Mouse (Mus musculus): Measurements from ENCODE around the gene Ptprn2. TPM values are rescaled to one million over a fixed set of nuclear protein-coding genes. Genes with fewer than 3 reads are reported as not detected.

Gene Ptprn2
- polyA plus RNA-seq, 1 experiment from 2014 or later: 0.05 TPM

GRCm38 (mm10) chr12:116856307-116856706 lies 370.8 kb downstream of the Ptprn2 start:
- H3K4me3 ChIP-seq (replicated peaks): no peak overlapping the region
- H3K4me2 ChIP-seq: no peak overlapping the region
- H3K27me3 ChIP-seq: no peaks in the 10 kb centered on the region
- no peaks in the 10 kb centered on the region for H3K9me3 ChIP-seq (replicated peaks)
- WGBS (ENCODE audit: insufficient replicate concordance): 57% methylated on average over 7 of the region's 7 CpGs
- no peak overlapping the region for H3K9ac ChIP-seq
- ATAC-seq (ENCODE audit: low read depth): no peak
- H3K36me3 ChIP-seq: no peaks in the 10 kb centered on the region
- DNase-seq: no peak
- H3K4me1 ChIP-seq (replicated peaks): no peaks in the 10 kb centered on the region
- no peak overlapping the region for H3K27ac ChIP-seq

- no peak overlapping the region for H3K9ac ChIP-seq
- no peaks in the 10 kb centered on the region for H3K9me3 ChIP-seq (replicated peaks)
- H3K36me3 ChIP-seq: no peaks in the 10 kb centered on the region
- DNase-seq: no peak
- H3K4me2 ChIP-seq: no peak overlapping the region
- no peak overlapping the region for H3K27ac ChIP-seq
- H3K27me3 ChIP-seq: no peaks in the 10 kb centered on the region
- ATAC-seq (ENCODE audit: low read depth): no peak
- no peaks in the 10 kb centered on the region for H3K4me1 ChIP-seq (replicated peaks)
- H3K4me3 ChIP-seq (replicated peaks): no peak overlapping the region
- 68% methylated on average over 4 of the region's 4 CpGs for WGBS (ENCODE audit: insufficient replicate concordance)
Measured at GRCm38 (mm10) chr12:116861360-116862017, 376.0 kb downstream of the Ptprn2 start.

- no peaks in the 10 kb centered on the region for H3K36me3 ChIP-seq
- DNase-seq (no peak), ATAC-seq (ENCODE audit: low read depth) (no peak)
- no peaks in the 10 kb centered on the region for H3K9me3 ChIP-seq (replicated peaks)
- no peak overlapping the region for H3K4me2 ChIP-seq
- H3K4me1 ChIP-seq (replicated peaks): no peaks in the 10 kb centered on the region
- no peak overlapping the region for H3K27ac ChIP-seq
- H3K9ac ChIP-seq: no peak overlapping the region
- no peaks in the 10 kb centered on the region for H3K27me3 ChIP-seq
- no peak overlapping the region for H3K4me3 ChIP-seq (replicated peaks)
- 70% methylated on average over 4 of the region's 4 CpGs for WGBS (ENCODE audit: insufficient replicate concordance)
Measured at GRCm38 (mm10) chr12:116863291-116863899, 377.9 kb downstream of the Ptprn2 start.

GRCm38 (mm10) chr12:116873866-116874585 lies 388.5 kb downstream of the Ptprn2 start:
- Histone ChIP-seq H3K9me3 (replicated peaks) (no peaks in the 10 kb centered on the region), H3K4me3 (replicated peaks) (no peak overlapping the region), H3K27ac (no peak overlapping the region), H3K9ac (no peak overlapping the region), H3K27me3 (no peaks in the 10 kb centered on the region), H3K36me3 (no peaks in the 10 kb centered on the region), H3K4me1 (replicated peaks) (no peaks in the 10 kb centered on the region), H3K4me2 (no peak overlapping the region)
- ATAC-seq (ENCODE audit: low read depth): no peak
- 81% methylated on average over 1 of the region's 1 CpGs for WGBS (ENCODE audit: insufficient replicate concordance)
- no peak for DNase-seq

GRCm38 (mm10) chr12:116887496-116888281 lies 402.2 kb downstream of the Ptprn2 start:
- H3K27me3 ChIP-seq: no peaks in the 10 kb centered on the region
- 48% methylated on average over 6 of the region's 6 CpGs for WGBS (ENCODE audit: insufficient replicate concordance)
- no peak overlapping the region for H3K4me3 ChIP-seq (replicated peaks)
- no peak overlapping the region for H3K27ac ChIP-seq
- DNase-seq: no peak
- H3K9me3 ChIP-seq (replicated peaks): 0 out of 2 replicates have a peak, but pooled peaks cover 4% of the 10 kb centered on the region
- no peak overlapping the region for H3K4me2 ChIP-seq
- no peak overlapping the region for H3K9ac ChIP-seq
- no peaks in the 10 kb centered on the region for H3K36me3 ChIP-seq
- no peak for ATAC-seq (ENCODE audit: low read depth)
- H3K4me1 ChIP-seq (replicated peaks): no peaks in the 10 kb centered on the region

- 54% methylated on average over 2 of the region's 2 CpGs for WGBS (ENCODE audit: insufficient replicate concordance)
- Histone ChIP-seq H3K27me3 (no peaks in the 10 kb centered on the region), H3K9me3 (replicated peaks) (0 out of 2 replicates have a peak, but pooled peaks cover 7% of the 10 kb centered on the region), H3K27ac (no peak overlapping the region), H3K36me3 (no peaks in the 10 kb centered on the region), H3K4me3 (replicated peaks) (no peak overlapping the region), H3K4me2 (no peak overlapping the region), H3K4me1 (replicated peaks) (no peaks in the 10 kb centered on the region), H3K9ac (no peak overlapping the region)
- ATAC-seq (ENCODE audit: low read depth) (no peak), DNase-seq (no peak)
Measured at GRCm38 (mm10) chr12:116888856-116889255, 403.3 kb downstream of the Ptprn2 start.

GRCm38 (mm10) chr12:116892584-116892983 lies 407.1 kb downstream of the Ptprn2 start:
- ATAC-seq (ENCODE audit: low read depth): no peak
- 74% methylated on average over 8 of the region's 8 CpGs for WGBS (ENCODE audit: insufficient replicate concordance)

GRCm38 (mm10) chr12:116896651-116897050 lies 411.1 kb downstream of the Ptprn2 start:
- Histone ChIP-seq H3K9me3 (replicated peaks) (0 out of 2 replicates have a peak, but pooled peaks cover 3% of the 10 kb centered on the region), H3K4me1 (replicated peaks) (no peaks in the 10 kb centered on the region), H3K9ac (no peak overlapping the region), H3K27ac (no peak overlapping the region), H3K4me3 (replicated peaks) (no peak overlapping the region), H3K4me2 (no peak overlapping the region), H3K27me3 (no peaks in the 10 kb centered on the region), H3K36me3 (no peaks in the 10 kb centered on the region)
- no peak for ATAC-seq (ENCODE audit: low read depth)
- 26% methylated on average over 2 of the region's 2 CpGs for WGBS (ENCODE audit: insufficient replicate concordance)
- no peak for DNase-seq

More at GRCm38 (mm10) chr12:116892584-116892983, 407.1 kb downstream of the Ptprn2 start:
- Histone ChIP-seq H3K4me2 (no peak overlapping the region), H3K36me3 (no peaks in the 10 kb centered on the region), H3K27me3 (no peaks in the 10 kb centered on the region), H3K9ac (no peak overlapping the region), H3K4me1 (replicated peaks) (no peaks in the 10 kb centered on the region), H3K9me3 (replicated peaks) (0 out of 2 replicates have a peak, but pooled peaks cover 7% of the 10 kb centered on the region), H3K4me3 (replicated peaks) (no peak overlapping the region), H3K27ac (no peak overlapping the region)
- no peak for DNase-seq

- DNase-seq (no peak), ATAC-seq (ENCODE audit: low read depth) (no peak)
- Histone ChIP-seq H3K9ac (no peak overlapping the region), H3K27ac (no peak overlapping the region), H3K36me3 (no peaks in the 10 kb centered on the region), H3K4me1 (replicated peaks) (no peaks in the 10 kb centered on the region), H3K27me3 (no peaks in the 10 kb centered on the region), H3K4me2 (no peak overlapping the region), H3K9me3 (replicated peaks) (no peaks in the 10 kb centered on the region), H3K4me3 (replicated peaks) (no peak overlapping the region)
- WGBS (ENCODE audit: insufficient replicate concordance): 51% methylated on average over 3 of the region's 3 CpGs
Measured at GRCm38 (mm10) chr12:116901773-116902172, 416.3 kb downstream of the Ptprn2 start.

GRCm38 (mm10) chr12:116907424-116907823 lies 421.9 kb downstream of the Ptprn2 start:
- 33% methylated on average over 1 of the region's 1 CpGs for WGBS (ENCODE audit: insufficient replicate concordance)
- H3K27me3 ChIP-seq: no peaks in the 10 kb centered on the region

GRCm38 (mm10) chr12:116908668-116909067 lies 423.1 kb downstream of the Ptprn2 start:
- DNase-seq: no peak

More at GRCm38 (mm10) chr12:116907424-116907823, 421.9 kb downstream of the Ptprn2 start:
- H3K36me3 ChIP-seq: no peaks in the 10 kb centered on the region
- H3K9me3 ChIP-seq (replicated peaks): no peaks in the 10 kb centered on the region; the same call in 1 of the 2 replicates
- H3K4me2 ChIP-seq: no peak overlapping the region
- no peak overlapping the region for H3K9ac ChIP-seq
- H3K4me1 ChIP-seq (replicated peaks): no peaks in the 10 kb centered on the region
- H3K27ac ChIP-seq: no peak overlapping the region
- no peak for DNase-seq
- no peak for ATAC-seq (ENCODE audit: low read depth)
- no peak overlapping the region for H3K4me3 ChIP-seq (replicated peaks)

More at GRCm38 (mm10) chr12:116908668-116909067, 423.1 kb downstream of the Ptprn2 start:
- Histone ChIP-seq H3K27me3 (no peaks in the 10 kb centered on the region), H3K36me3 (no peaks in the 10 kb centered on the region), H3K9me3 (replicated peaks) (no peaks in the 10 kb centered on the region; the same call in 1 of the 2 replicates), H3K4me1 (replicated peaks) (no peaks in the 10 kb centered on the region), H3K4me3 (replicated peaks) (no peak overlapping the region), H3K27ac (no peak overlapping the region), H3K9ac (no peak overlapping the region), H3K4me2 (no peak overlapping the region)
- 58% methylated on average over 2 of the region's 2 CpGs for WGBS (ENCODE audit: insufficient replicate concordance)
- ATAC-seq (ENCODE audit: low read depth): no peak

Data from liver, embryonic 13.5 days (tissue).